ENCODE assay signal across 24 mouse cellular contexts in genomic region chr19:16087391-16087790, GRCm38 (mm10).
"Had no signal": no experiment of that assay in that cellular context is flagged by ENCODE, and none has a peak within 500 bp of the region (broad histone marks: within the 10 kb centered on the region; RNA-seq: fewer than 3 reads in every experiment).

No protein-coding gene starts in this region.

- H3K27me3 ChIP-seq: heart, embryonic 12.5 days; hindbrain, embryonic 12.5 days; intestine, embryonic 15.5 days; kidney, embryonic 15.5 days; limb, embryonic 13.5 days; limb, embryonic 15.5 days had no signal

- H3K9ac ChIP-seq: heart, embryonic 12.5 days; hindbrain, embryonic 12.5 days; hindbrain, embryonic 14.5 days; intestine, embryonic 15.5 days; kidney, embryonic 15.5 days; limb, embryonic 13.5 days; limb, embryonic 15.5 days had no signal

- DNase-seq: gastrocnemius, postnatal 10 days; gastrocnemius, postnatal 25 days; heart, adult 18-20 months; heart, postnatal 10 days; heart, postnatal 4 days; kidney, adult 18-20 months; kidney, postnatal 14 days; layer of hippocampus, adult 9-11 months; layer of hippocampus, postnatal 36 days; left cerebral cortex, postnatal 4 days had no signal

- H3K36me3 ChIP-seq: heart, embryonic 10.5 days; heart, embryonic 12.5 days; hindbrain, embryonic 10.5 days; hindbrain, embryonic 12.5 days; intestine, embryonic 15.5 days; kidney, embryonic 15.5 days; limb, embryonic 13.5 days; limb, embryonic 15.5 days had no signal

- H3K27ac ChIP-seq: heart, embryonic 10.5 days; hindbrain, embryonic 10.5 days; hindbrain, embryonic 12.5 days; hindbrain, embryonic 14.5 days; intestine, embryonic 15.5 days; kidney, embryonic 15.5 days; kidney, postnatal 0 days; limb, embryonic 13.5 days; limb, embryonic 15.5 days had no signal

- ATAC-seq: hindbrain, embryonic 16.5 days; inflammation-experienced regulatory T-cells, adult 6 months; intestine, embryonic 15.5 days; intestine, postnatal 0 days had no signal

- H3K4me1 ChIP-seq: heart, embryonic 10.5 days; heart, embryonic 12.5 days; hindbrain, embryonic 10.5 days; hindbrain, embryonic 12.5 days; intestine, embryonic 15.5 days; kidney, embryonic 15.5 days; limb, embryonic 13.5 days; limb, embryonic 15.5 days had no signal

- H3K9me3 ChIP-seq: heart, embryonic 10.5 days; intestine, embryonic 15.5 days; kidney, embryonic 15.5 days; limb, embryonic 13.5 days; limb, embryonic 15.5 days had no signal

- H3K4me2 ChIP-seq: heart, embryonic 12.5 days; hindbrain, embryonic 12.5 days; hindbrain, embryonic 14.5 days; intestine, embryonic 15.5 days; kidney, embryonic 15.5 days; limb, embryonic 13.5 days; limb, embryonic 15.5 days; liver, embryonic 11.5 days had no signal

- H3K4me3 ChIP-seq: heart, embryonic 10.5 days; heart, embryonic 12.5 days; hindbrain, embryonic 10.5 days; hindbrain, embryonic 12.5 days; intestine, embryonic 15.5 days; kidney, embryonic 15.5 days; limb, embryonic 13.5 days; limb, embryonic 15.5 days had no signal
